Mouse (Mus musculus) stomach, adult 2 months (tissue): Measurements from ENCODE around the gene Slc30a1. TPM values are rescaled to one million over a fixed set of nuclear protein-coding genes. Genes with fewer than 3 reads are reported as not detected.

ENCODE experiments used
- polyA plus RNA-seq: library from polyadenylated mRNA; depleted of rRNA; stranded (reverse); fragments of >200 nt; gene quantifications from 2 replicates; pipeline ENCODE4 v1.2.3, GENCODE M21; 2012; rRNA removed

The Slc30a1 gene
- 4.1 and 10.4 TPM in 2 replicates for polyA plus RNA-seq

DNA sequence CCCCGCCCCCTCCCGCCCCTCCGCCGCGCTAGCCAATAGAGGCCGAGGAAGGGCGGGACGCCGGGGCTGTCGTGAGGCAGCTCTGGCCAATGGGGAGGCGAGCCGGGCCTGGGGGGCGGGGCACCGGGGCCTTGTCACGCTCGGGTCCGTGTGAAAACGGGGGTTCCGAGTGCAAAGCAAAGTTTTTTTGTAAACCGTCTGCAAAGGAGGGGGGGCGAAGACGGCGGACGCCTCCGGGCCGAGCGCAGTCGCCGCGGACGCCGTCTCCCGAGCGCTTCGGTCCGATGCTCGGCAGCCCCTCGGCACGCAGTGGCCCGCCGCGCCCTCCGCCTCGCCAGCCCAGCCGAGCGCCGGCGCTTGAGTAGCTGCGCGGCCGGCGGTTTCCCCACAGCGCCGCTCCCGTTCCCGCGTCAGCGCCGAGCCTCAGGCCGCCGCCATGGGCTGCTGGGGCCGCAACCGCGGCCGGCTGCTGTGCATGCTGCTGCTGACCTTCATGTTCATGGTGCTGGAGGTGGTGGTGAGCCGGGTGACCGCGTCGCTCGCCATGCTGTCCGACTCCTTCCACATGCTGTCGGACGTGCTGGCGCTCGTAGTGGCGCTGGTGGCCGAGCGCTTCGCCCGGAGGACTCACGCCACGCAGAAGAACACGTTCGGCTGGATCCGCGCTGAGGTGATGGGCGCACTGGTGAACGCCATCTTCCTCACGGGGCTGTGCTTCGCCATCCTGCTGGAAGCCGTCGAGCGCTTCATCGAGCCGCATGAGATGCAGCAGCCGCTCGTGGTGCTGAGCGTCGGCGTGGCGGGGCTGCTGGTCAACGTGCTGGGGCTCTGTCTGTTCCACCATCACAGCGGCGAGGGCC lies at the start of gene Slc30a1:
Gene Slc30a1 (plus strand): TSS at position 197 of the 860 bp plus-strand sequence.

Other genes starting within 250 kb of the Slc30a1 start
- gene Lpgat1, start 188.9 kb upstream of the Slc30a1 start, polyA plus RNA-seq = 2.1 and 2.6 TPM in 2 replicates
- gene Nek2, start 85.3 kb upstream of the Slc30a1 start, polyA plus RNA-seq = 0.89 and 1.1 TPM in 2 replicates
- gene Rd3, start 70.6 kb downstream of the Slc30a1 start, polyA plus RNA-seq = 0.14 TPM in 1 of 2 replicates, not detected in the other
- gene Traf5, start 185.8 kb downstream of the Slc30a1 start, polyA plus RNA-seq = 2.0 and 2.3 TPM in 2 replicates
- 11.0 and 19.7 TPM in 2 replicates for gene Rcor3, start 231.3 kb downstream of the Slc30a1 start, polyA plus RNA-seq